ENCODE assay signal across 18 mouse cellular contexts in genomic region chr11:118378656-118379055, GRCm38 (mm10). TPM values are rescaled to one million over a fixed set of nuclear protein-coding genes. Genes with fewer than 3 reads are reported as not detected.
DNase-seq lines count a peak whose midpoint lies in the region; TF ChIP-seq lines count a peak whose summit lies in the region.
"Had no signal": no experiment of that assay in that cellular context is flagged by ENCODE, and none has a peak within 500 bp of the region (broad histone marks: within the 10 kb centered on the region; RNA-seq: fewer than 3 reads in every experiment).

No protein-coding gene starts in this region.

- no peak overlapping the region for H3K4me3 ChIP-seq in gastrocnemius, adult 2 months
- H3K4me3 ChIP-seq: forebrain, embryonic 10.5 days; forebrain, embryonic 13.5 days; heart, embryonic 10.5 days; heart, embryonic 13.5 days; hindbrain, embryonic 10.5 days; hindbrain, embryonic 13.5 days had no signal

- intact Hi-C loops in gastrocnemius, adult 2 months (cut with DNase I): loop anchor here (1.0 to 10.0 kb wide), 2 partner anchors 61 to 294 kb away; no protein-coding TSS in a partner anchor

- DNase-seq in gastrocnemius, adult 2 months: peak; percentile 14
- no peak for DNase-seq in gastrocnemius, postnatal 4 days (ENCODE audit: low spot score in 2 of 2)
- peak; percentile 5 for DNase-seq in heart, postnatal 4 days
- no peak for DNase-seq in heart, adult 8-10 months (ENCODE audit: low spot score)
- DNase-seq in ovary, postnatal 36 days (ENCODE audit: low spot score): peak; percentile 2
- no peak for DNase-seq in ovary, postnatal 14 days (ENCODE audit: low spot score)
- peak; percentile 7 for DNase-seq in urinary bladder, postnatal 10 days (ENCODE audit: low spot score)
- DNase-seq in urinary bladder, postnatal 14 days (ENCODE audit: low spot score): no peak
- DNase-seq: cerebellum, adult 18-20 months; cerebellum, adult 9-10 months; gastrocnemius, postnatal 36 days; heart, postnatal 14 days had no signal

- TF ChIP-seq CTCF in gastrocnemius, adult 2 months (IDR thresholded peaks at IDR 0.05): no peak

- H3K27ac ChIP-seq in gastrocnemius, adult 2 months: peak overlapping the region; percentile 74
- H3K27ac ChIP-seq: forebrain, embryonic 13.5 days; heart, embryonic 13.5 days; hindbrain, embryonic 13.5 days had no signal

RNA-seq across cellular contexts. Expression of gene Timp2, which starts 23.1 kb away (rescaled TPM):
- 100 to 1,000 TPM in 1 of 2 experiments, 10 to 100 TPM in 1; 70.1 to 115 TPM for total RNA-seq in gastrocnemius, adult 2 months (2021)
- 100 to 1,000 TPM; 211 to 244 TPM for total RNA-seq in gastrocnemius, postnatal 4 days (2021)
- 100 to 1,000 TPM; 206 to 223 TPM for total RNA-seq in heart, postnatal 4 days (2021)
- 10 to 100 TPM; 73.9 to 99.6 (median 87.5) TPM for total RNA-seq in heart, adult 8-10 months (2022)

RNA-seq across cellular contexts. Expression of gene Lgals3bp, which starts 23.2 kb away (rescaled TPM):
- total RNA-seq in gastrocnemius, adult 2 months (2021): 10 to 100 TPM; 12.0 to 17.0 TPM
- total RNA-seq in gastrocnemius, postnatal 4 days (2021): 10 to 100 TPM; 16.3 to 19.6 TPM
- total RNA-seq in heart, postnatal 4 days (2021): 10 to 100 TPM; 20.2 to 24.4 TPM
- 10 to 100 TPM; 19.7 to 25.8 (median 23.3) TPM for total RNA-seq in heart, adult 8-10 months (2022)

RNA-seq across cellular contexts. Expression of gene Cep295nl, which starts 36.4 kb away (rescaled TPM):
- 1 to 10 TPM; 1.0 to 1.1 TPM for total RNA-seq in gastrocnemius, adult 2 months (2021)
- total RNA-seq in gastrocnemius, postnatal 4 days (2021): 1 to 10 TPM; 3.2 to 4.3 TPM
- 1 to 10 TPM; 1.9 to 2.5 TPM for total RNA-seq in heart, postnatal 4 days (2021)
- total RNA-seq in heart, adult 8-10 months (2022): 1 to 10 TPM in 1 of 4 experiments, under 1 TPM in 3; 0.82 to 1.0 (median 0.88) TPM

RNA-seq across cellular contexts. Expression of gene Cant1, which starts 40.2 kb away (rescaled TPM):
- 10 to 100 TPM; 10.7 to 11.6 TPM for total RNA-seq in gastrocnemius, adult 2 months (2021)
- total RNA-seq in gastrocnemius, postnatal 4 days (2021): 10 to 100 TPM; 20.1 to 20.7 TPM
- 10 to 100 TPM; 19.6 to 20.2 TPM for total RNA-seq in heart, postnatal 4 days (2021)
- total RNA-seq in heart, adult 8-10 months (2022): 10 to 100 TPM; 16.4 to 19.2 (median 16.8) TPM

RNA-seq across cellular contexts. Expression of gene C1qtnf1, which starts 49.3 kb away (rescaled TPM):
- total RNA-seq in gastrocnemius, adult 2 months (2021): 10 to 100 TPM in 1 of 2 experiments, 1 to 10 TPM in 1; 7.9 to 12.6 TPM
- total RNA-seq in gastrocnemius, postnatal 4 days (2021): 10 to 100 TPM; 33.2 to 37.6 TPM
- total RNA-seq in heart, postnatal 4 days (2021): 10 to 100 TPM; 21.2 to 25.1 TPM
- 10 to 100 TPM; 13.5 to 15.3 (median 13.8) TPM for total RNA-seq in heart, adult 8-10 months (2022)

Comparison
In these comparisons a context has a peak if more than half of its experiments do, and no peak if none do; other contexts are left out.
1. DNase-seq: peak in gastrocnemius, adult 2 months (single experiment), heart, postnatal 4 days (single experiment), ovary, postnatal 36 days (single experiment) and urinary bladder, postnatal 10 days (single experiment); none in gastrocnemius, postnatal 4 days (0 of 2), heart, adult 8-10 months (single experiment), ovary, postnatal 14 days (single experiment) and urinary bladder, postnatal 14 days (single experiment).